Mouse (Mus musculus): ENCODE data around the gene Tlk2. TPM values are rescaled to one million over a fixed set of nuclear protein-coding genes. Genes with fewer than 3 reads are reported as not detected.
"Not testable (repeated sequence)": the region's sequence is repeated elsewhere in the genome, so short reads cannot be mapped to it uniquely, and the experiment has no call there.

Gene Tlk2
- 40.4 and 49.0 TPM in 2 replicates for total RNA-seq (2015)
- 54.7 and 80.7 TPM in 2 replicates for total RNA-seq (2017)

- no peak for ATAC-seq (ENCODE audit: poor library complexity, severe bottlenecking)
These were observed at the start of gene Tlk2 for GRCm38 (mm10) chr11:105178516-105178915. TSS of gene Tlk2 (plus strand) at chr11:105178807.

- ATAC-seq (ENCODE audit: poor library complexity, severe bottlenecking): no peak
These were observed 42.9 kb upstream of the Tlk2 start for GRCm38 (mm10) chr11:105135692-105136091.

- not testable (repeated sequence) for ATAC-seq (ENCODE audit: poor library complexity, severe bottlenecking)
These were observed 41.4 kb upstream of the Tlk2 start for GRCm38 (mm10) chr11:105137255-105137654.

- not testable (repeated sequence) for ATAC-seq (ENCODE audit: poor library complexity, severe bottlenecking)
These were observed 38.1 kb upstream of the Tlk2 start for GRCm38 (mm10) chr11:105140512-105140911.

- ATAC-seq (ENCODE audit: poor library complexity, severe bottlenecking): no peak
These were observed 37.5 kb upstream of the Tlk2 start for GRCm38 (mm10) chr11:105141115-105141514.

- ATAC-seq (ENCODE audit: poor library complexity, severe bottlenecking): no peak
These were observed 35.0 kb upstream of the Tlk2 start for GRCm38 (mm10) chr11:105143564-105143963.

GRCm38 (mm10) chr11:105144084-105144483 is 34.5 kb upstream of the Tlk2 start:
- ATAC-seq (ENCODE audit: poor library complexity, severe bottlenecking): no peak

GRCm38 (mm10) chr11:105144508-105145210 is 33.9 kb upstream of the Tlk2 start:
- no peak for ATAC-seq (ENCODE audit: poor library complexity, severe bottlenecking)

GRCm38 (mm10) chr11:105145211-105145610 is 33.4 kb upstream of the Tlk2 start:
- ATAC-seq (ENCODE audit: poor library complexity, severe bottlenecking): no peak

- ATAC-seq (ENCODE audit: poor library complexity, severe bottlenecking): no peak
These were observed 32.0 kb upstream of the Tlk2 start, which contains the start of gene Gm10842 for GRCm38 (mm10) chr11:105146593-105146992. TSS of gene Gm10842 (plus strand) at chr11:105146893.

- ATAC-seq (ENCODE audit: poor library complexity, severe bottlenecking): no peak
These were observed 29.3 kb upstream of the Tlk2 start for GRCm38 (mm10) chr11:105149353-105149752.

- ATAC-seq (ENCODE audit: poor library complexity, severe bottlenecking): no peak
These were observed 28.8 kb upstream of the Tlk2 start for GRCm38 (mm10) chr11:105149766-105150165.

- no peak for ATAC-seq (ENCODE audit: poor library complexity, severe bottlenecking)
These were observed 27.9 kb upstream of the Tlk2 start for GRCm38 (mm10) chr11:105150691-105151090.

- ATAC-seq (ENCODE audit: poor library complexity, severe bottlenecking): no peak
These were observed 27.2 kb upstream of the Tlk2 start for GRCm38 (mm10) chr11:105151226-105152016.

- no peak for ATAC-seq (ENCODE audit: poor library complexity, severe bottlenecking)
These were observed 26.6 kb upstream of the Tlk2 start for GRCm38 (mm10) chr11:105152017-105152300.

GRCm38 (mm10) chr11:105152357-105152899 is 26.2 kb upstream of the Tlk2 start:
- ATAC-seq (ENCODE audit: poor library complexity, severe bottlenecking): peak; percentile 38

- no peak for ATAC-seq (ENCODE audit: poor library complexity, severe bottlenecking)
These were observed 25.4 kb upstream of the Tlk2 start for GRCm38 (mm10) chr11:105153068-105153833.

GRCm38 (mm10) chr11:105155915-105156314 is 22.7 kb upstream of the Tlk2 start:
- ATAC-seq (ENCODE audit: poor library complexity, severe bottlenecking): no peak

- no peak for ATAC-seq (ENCODE audit: poor library complexity, severe bottlenecking)
These were observed 21.8 kb upstream of the Tlk2 start for GRCm38 (mm10) chr11:105156748-105157267.

GRCm38 (mm10) chr11:105158047-105158446 is 20.6 kb upstream of the Tlk2 start:
- ATAC-seq (ENCODE audit: poor library complexity, severe bottlenecking): no peak
